Mouse (Mus musculus) liver, postnatal 0 days (tissue): ENCODE results near the gene Gm49394. TPM values are rescaled to one million over a fixed set of nuclear protein-coding genes. Genes with fewer than 3 reads are reported as not detected.

Experiments
- ATAC-seq: fragments of 200-750 bp; cut with Nextera tagmentation; 2 replicates; pipeline ENCODE4 v1.8.0; 2017; ENCODE audit warnings: mild to moderate bottlenecking, moderate library complexity
- DNase-seq: peaks from one replicate; pipeline ENCODE4 v3.0.0-alpha.2; 2016
- H3K27ac ChIP-seq: fragments of 300-500 bp; sonication (generic); 2 replicates; pipeline ENCODE4 v1.5.1; 2014; ENCODE audit warnings: antibody characterized with exemption, moderate library complexity, mild to moderate bottlenecking, low read depth
- H3K27me3 ChIP-seq: fragments of 300-500 bp; sonication (generic); 2 replicates; pipeline ENCODE4 v1.6.1; 2014; ENCODE audit warnings: low read length, control low read depth, mixed read lengths; ENCODE audit not compliant: insufficient read depth
- H3K36me3 ChIP-seq: fragments of 300-500 bp; sonication (generic); replicated peaks from 2 replicates; pipeline ENCODE4 v1.6.1; 2014; ENCODE audit warnings: mild to moderate bottlenecking, control low read depth, low read length, moderate library complexity, mixed read lengths; ENCODE audit not compliant: insufficient read depth
- H3K4me1 ChIP-seq: fragments of 300-500 bp; sonication (generic); 2 replicates; pipeline ENCODE4 v1.6.1; 2014; ENCODE audit warnings: antibody characterized with exemption, mild to moderate bottlenecking, control low read depth; ENCODE audit not compliant: insufficient read depth
- H3K4me2 ChIP-seq: fragments of 300-500 bp; sonication (generic); 2 replicates; pipeline ENCODE4 v1.6.1; 2014; ENCODE audit warnings: low read depth, mild to moderate bottlenecking, low read length, moderate library complexity, mixed read lengths
- H3K4me3 ChIP-seq: fragments of 300-500 bp; sonication (generic); 2 replicates; pipeline ENCODE4 v1.5.1; 2014; ENCODE audit warnings: low read depth, low read length
- H3K9ac ChIP-seq: fragments of 300-500 bp; sonication (generic); replicated peaks from 2 replicates; pipeline ENCODE4 v1.6.1; 2014; ENCODE audit warnings: mild to moderate bottlenecking, moderate library complexity
- H3K9me3 ChIP-seq: fragments of 300-500 bp; sonication (generic); 2 replicates; pipeline ENCODE4 v1.6.1; 2016; ENCODE audit warnings: mild to moderate bottlenecking, control low read depth, low read length, mixed read lengths
- CTCF ChIP-seq: sonication (generic); IDR thresholded peaks from 2 replicates; pipeline ENCODE4 v1.5.1; 2016; ENCODE audit warnings: antibody characterized with exemption, low read depth
- EP300 ChIP-seq: IDR thresholded peaks from 2 replicates; pipeline ENCODE4 v1.6.1; 2016; ENCODE audit warnings: antibody characterized with exemption, low read depth, mild to moderate bottlenecking
- WGBS: fragments of 180-500 bp; shearing (Covaris S2); extraction: QIAGEN DNeasy Blood & Tissue Kit; methylation state at CpG from one replicate; pipeline ENCODE4 v1.1.7; 2014; ENCODE audit not compliant: insufficient replicate concordance; 5-methylcytosine and 5-hydroxymethylcytosine counted together
- polyA plus RNA-seq: library from polyadenylated mRNA; unstranded; fragments of >200 nt; fragmentation: Nextera tagmentation; extraction: Ambion mirVana; gene quantifications from 2 replicates; pipeline ENCODE4 v1.2.1, GENCODE M21; 2015

The Gm49394 gene
- 0.04 TPM in 1 of 2 replicates, not detected in the other for polyA plus RNA-seq

- no peak within 1 kb of the TSS for H3K27ac ChIP-seq
- 81% methylated on average over 23 of the region's 23 CpGs for WGBS
- no peaks in the 10 kb centered on the region; the same call in 1 of the 2 replicates for H3K36me3 ChIP-seq
- H3K4me1 ChIP-seq, result no peaks in the 10 kb centered on the region
- DNase-seq (no peak), ATAC-seq (no peak)
- H3K9ac ChIP-seq, result no peak within 1 kb of the TSS
- no peak within 1 kb of the TSS for H3K4me2 ChIP-seq
- peaks cover 13% of the 10 kb centered on the region for H3K27me3 ChIP-seq
- TF ChIP-seq EP300, result no peak
- TF ChIP-seq CTCF, result no peak
- H3K4me3 ChIP-seq, result no peak within 1 kb of the TSS
- H3K9me3 ChIP-seq, result peaks cover 25% of the 10 kb centered on the region; the same call in 1 of the 2 replicates
Measured at GRCm38 (mm10) chr7:142669751-142670625, at the start of gene Gm49394. Gene Gm49394 (minus strand): TSS chr7:142669942.

- TF ChIP-seq CTCF (peak; percentile 74), EP300 (no peak)
- no peak overlapping the region for H3K9ac ChIP-seq
- H3K4me3 ChIP-seq, result no peak overlapping the region
- H3K27me3 ChIP-seq, result no peaks in the 10 kb centered on the region
- H3K4me1 ChIP-seq, result no peaks in the 10 kb centered on the region
- H3K27ac ChIP-seq, result no peak overlapping the region
- H3K9me3 ChIP-seq, result no peaks in the 10 kb centered on the region
- 16% methylated on average over 7 of the region's 8 CpGs for WGBS
- DNase-seq, result peak; percentile 43
- no peak for ATAC-seq
- H3K36me3 ChIP-seq, result no peaks in the 10 kb centered on the region
- H3K4me2 ChIP-seq, result no peak overlapping the region
Measured at GRCm38 (mm10) chr7:142714783-142715498, 45.2 kb upstream of the Gm49394 start.

- DNase-seq (no peak), ATAC-seq (no peak)
- Histone ChIP-seq H3K27ac (no peak overlapping the region), H3K27me3 (no peaks in the 10 kb centered on the region), H3K36me3 (no peaks in the 10 kb centered on the region), H3K4me3 (no peak overlapping the region), H3K9ac (no peak overlapping the region), H3K9me3 (no peaks in the 10 kb centered on the region), H3K4me1 (no peaks in the 10 kb centered on the region), H3K4me2 (no peak overlapping the region)
- WGBS, result 75% methylated on average over 2 of the region's 2 CpGs
- TF ChIP-seq EP300 (no peak), CTCF (no peak)
Measured at GRCm38 (mm10) chr7:142706873-142707272, 37.1 kb upstream of the Gm49394 start.

GRCm38 (mm10) chr7:142699334-142699860 lies 29.7 kb upstream of the Gm49394 start:
- no peak overlapping the region for H3K4me2 ChIP-seq
- H3K4me1 ChIP-seq, result no peaks in the 10 kb centered on the region
- no peak overlapping the region for H3K27ac ChIP-seq
- no peaks in the 10 kb centered on the region for H3K27me3 ChIP-seq
- H3K9me3 ChIP-seq, result no peaks in the 10 kb centered on the region
- 61% methylated on average over 5 of the region's 5 CpGs for WGBS
- H3K4me3 ChIP-seq, result no peak overlapping the region
- ATAC-seq (no peak), DNase-seq (no peak)
- no peak overlapping the region for H3K9ac ChIP-seq
- no peaks in the 10 kb centered on the region for H3K36me3 ChIP-seq
- TF ChIP-seq CTCF (no peak), EP300 (no peak)

- DNase-seq, result no peak
- Histone ChIP-seq H3K9me3 (no peaks in the 10 kb centered on the region), H3K36me3 (no peaks in the 10 kb centered on the region), H3K27me3 (no peaks in the 10 kb centered on the region), H3K4me2 (no peak overlapping the region), H3K4me3 (no peak overlapping the region), H3K27ac (no peak overlapping the region), H3K4me1 (no peaks in the 10 kb centered on the region), H3K9ac (no peak overlapping the region)
- 77% methylated on average over 3 of the region's 3 CpGs for WGBS
- ATAC-seq, result no peak
- no peak for TF ChIP-seq CTCF
- TF ChIP-seq EP300, result no peak
Measured at GRCm38 (mm10) chr7:142678611-142679010, 8.9 kb upstream of the Gm49394 start.

- H3K36me3 ChIP-seq, result no peaks in the 10 kb centered on the region
- WGBS, result 7% methylated on average over 3 of the region's 3 CpGs
Measured at GRCm38 (mm10) chr7:142675644-142676043, 5.9 kb upstream of the Gm49394 start.

More at GRCm38 (mm10) chr7:142675644-142676043, 5.9 kb upstream of the Gm49394 start:
- no peak overlapping the region for H3K4me3 ChIP-seq
- no peak overlapping the region for H3K4me2 ChIP-seq
- ATAC-seq (no peak), DNase-seq (peak; percentile 70)
- no peaks in the 10 kb centered on the region for H3K4me1 ChIP-seq
- no peak overlapping the region for H3K27ac ChIP-seq
- peak; percentile 71 for TF ChIP-seq CTCF
- no peak for TF ChIP-seq EP300
- H3K9ac ChIP-seq, result no peak overlapping the region
- H3K9me3 ChIP-seq, result peaks cover 11% of the 10 kb centered on the region; the same call in 1 of the 2 replicates
- no peaks in the 10 kb centered on the region for H3K27me3 ChIP-seq
